Mouse (Mus musculus): ENCODE measurements around the gene Tspan14. TPM values are rescaled to one million over a fixed set of nuclear protein-coding genes. Genes with fewer than 3 reads are reported as not detected.

Tspan14 gene
- polyA plus RNA-seq, 2 experiments from 2014 or later, result 62.4 to 88.4 TPM

- ATAC-seq, result peak; percentile 2
These were observed 14.3 kb downstream of the Tspan14 start for GRCm38 (mm10) chr14:40952301-40952700.

- ATAC-seq, result peak; percentile 34
These were observed 16.6 kb downstream of the Tspan14 start for GRCm38 (mm10) chr14:40949730-40950614.

- ATAC-seq, result no peak
These were observed 17.6 kb downstream of the Tspan14 start for GRCm38 (mm10) chr14:40949047-40949446.

GRCm38 (mm10) chr14:40948522-40948921 lies 18.1 kb downstream of the Tspan14 start:
- ATAC-seq, result no peak

GRCm38 (mm10) chr14:40947431-40948394 lies 18.9 kb downstream of the Tspan14 start:
- peak; percentile 78 for ATAC-seq

GRCm38 (mm10) chr14:40943802-40944201 lies 22.8 kb downstream of the Tspan14 start:
- ATAC-seq, result peak; percentile 18

- ATAC-seq, result no peak
These were observed 24.2 kb downstream of the Tspan14 start for GRCm38 (mm10) chr14:40942429-40942828.

GRCm38 (mm10) chr14:40938380-40938987 lies 28.1 kb downstream of the Tspan14 start:
- peak; percentile 30 for ATAC-seq

GRCm38 (mm10) chr14:40937052-40937451 lies 29.6 kb downstream of the Tspan14 start:
- ATAC-seq, result peak; percentile 46

GRCm38 (mm10) chr14:40935481-40935880 lies 31.1 kb downstream of the Tspan14 start:
- ATAC-seq, result no peak

GRCm38 (mm10) chr14:40935054-40935453 lies 31.6 kb downstream of the Tspan14 start:
- no peak for ATAC-seq

GRCm38 (mm10) chr14:40933328-40933727 lies 33.3 kb downstream of the Tspan14 start:
- no peak for ATAC-seq

- no peak for ATAC-seq
These were observed 34.4 kb downstream of the Tspan14 start for GRCm38 (mm10) chr14:40932225-40932624.

- ATAC-seq, result no peak
These were observed 35.3 kb downstream of the Tspan14 start for GRCm38 (mm10) chr14:40931115-40931829.

- peak; percentile 65 for ATAC-seq
These were observed 36.7 kb downstream of the Tspan14 start for GRCm38 (mm10) chr14:40929943-40930342.

- ATAC-seq, result no peak
These were observed 37.7 kb downstream of the Tspan14 start for GRCm38 (mm10) chr14:40928897-40929296.

GRCm38 (mm10) chr14:40927041-40927440 lies 39.6 kb downstream of the Tspan14 start:
- ATAC-seq, result peak; percentile 66

GRCm38 (mm10) chr14:40924378-40925113 lies 42.1 kb downstream of the Tspan14 start:
- ATAC-seq, result peak; percentile 41

GRCm38 (mm10) chr14:40921241-40921640 lies 45.4 kb downstream of the Tspan14 start:
- no peak for ATAC-seq

GRCm38 (mm10) chr14:40919521-40919920 lies 47.1 kb downstream of the Tspan14 start:
- ATAC-seq, result no peak

GRCm38 (mm10) chr14:40918477-40918876 lies 48.1 kb downstream of the Tspan14 start:
- ATAC-seq, result no peak
